Mouse (Mus musculus): ENCODE data around the gene Mcpt4. TPM values are rescaled to one million over a fixed set of nuclear protein-coding genes. Genes with fewer than 3 reads are reported as not detected.

The Mcpt4 gene
- not detected for total RNA-seq (2023)

GRCm38 (mm10) chr14:56062213-56062612 lies at the start of gene Mcpt4:
TSS of gene Mcpt4 (minus strand) at chr14:56062313.

GRCm38 (mm10) chr14:56102386-56102785 lies 40.3 kb upstream of the Mcpt4 start, which contains the start of gene Ctsg:
TSS of gene Ctsg (minus strand) at chr14:56102574.

GRCm38 (mm10) chr14:56085167-56085566 lies 23.1 kb upstream of the Mcpt4 start, which contains the start of gene Mcpt8:
TSS of gene Mcpt8 (minus strand) at chr14:56085273.

GRCm38 (mm10) chr14:56041792-56042191 lies 20.3 kb downstream of the Mcpt4 start, which contains the start of gene Mcpt2:
TSS of gene Mcpt2 (plus strand) at chr14:56042041.

GRCm38 (mm10) chr14:56030395-56030794 lies 31.7 kb downstream of the Mcpt4 start, which contains the start of gene Mcpt9:
TSS of gene Mcpt9 (minus strand) at chr14:56030495.

GRCm38 (mm10) chr14:56017671-56018070 lies 44.4 kb downstream of the Mcpt4 start, which contains the start of gene Mcpt1:
TSS of gene Mcpt1 (plus strand) at chr14:56017971.

Other genes starting within 250 kb of the Mcpt4 start
- gene Nfatc4, start 239.2 kb downstream of the Mcpt4 start, total RNA-seq (2023), result not detected
- gene Nynrin, start 208.3 kb downstream of the Mcpt4 start, total RNA-seq (2023), result 1 to 10 TPM; 5.9 to 8.2 TPM
- gene Cbln3, start 177.9 kb downstream of the Mcpt4 start, total RNA-seq (2023), result under 1 TPM in 1 of 2 experiments, not detected in 1; 0.09 TPM
- gene Khnyn, start 177.4 kb downstream of the Mcpt4 start, total RNA-seq (2023), result 10 to 100 TPM; 51.6 to 59.0 TPM
- under 1 TPM; 0.88 to 0.97 TPM for gene Sdr39u1, start 162.0 kb downstream of the Mcpt4 start, total RNA-seq (2023)
- not detected for gene Cma1, start 117.6 kb downstream of the Mcpt4 start, total RNA-seq (2023)
- not detected for gene Cma2, start 111.3 kb downstream of the Mcpt4 start, total RNA-seq (2023)
- gene Mcpt1, start 44.3 kb downstream of the Mcpt4 start, total RNA-seq (2023), result not detected
- not detected for gene Mcpt9, start 31.8 kb downstream of the Mcpt4 start, total RNA-seq (2023)
- under 1 TPM; 0.47 to 0.67 TPM for gene Mcpt2, start 20.3 kb downstream of the Mcpt4 start, total RNA-seq (2023)
- 1 to 10 TPM; 3.7 to 5.8 TPM for gene Mcpt8, start 23.0 kb upstream of the Mcpt4 start, total RNA-seq (2023)
- 1 to 10 TPM; 2.3 to 3.0 TPM for gene Ctsg, start 40.3 kb upstream of the Mcpt4 start, total RNA-seq (2023)
- not detected for gene Gzme, start 58.3 kb upstream of the Mcpt4 start, total RNA-seq (2023)
- gene Gzmd, start 70.3 kb upstream of the Mcpt4 start, total RNA-seq (2023), result not detected
- gene Gzmg, start 97.3 kb upstream of the Mcpt4 start, total RNA-seq (2023), result not detected
- not detected for gene Gzmn, start 112.3 kb upstream of the Mcpt4 start, total RNA-seq (2023)
- not detected for gene Gzmf, start 149.1 kb upstream of the Mcpt4 start, total RNA-seq (2023)
- gene Gzmc, start 172.3 kb upstream of the Mcpt4 start, total RNA-seq (2023), result not detected
- under 1 TPM in 1 of 2 experiments, not detected in 1; 0.34 TPM for gene Gzmb, start 199.9 kb upstream of the Mcpt4 start, total RNA-seq (2023)

All from monocyte, adult 59 days (primary cell).